Mouse (Mus musculus) erythroblast, embryonic 14.5 days (primary cell): ENCODE measurements around the gene Txnip. TPM values are rescaled to one million over a fixed set of nuclear protein-coding genes. Genes with fewer than 3 reads are reported as not detected.

Experiments
- H3K27me3 ChIP-seq: 2 replicates; pipeline ENCODE4 v1.6.1; 2012; ENCODE audit warnings: inconsistent platforms; ENCODE audit not compliant: control insufficient read depth
- H3K36me3 ChIP-seq: 2 replicates; pipeline ENCODE4 v1.6.1; 2012; ENCODE audit warnings: mild to moderate bottlenecking, inconsistent platforms; ENCODE audit not compliant: control insufficient read depth
- H3K4me1 ChIP-seq: 2 replicates; pipeline ENCODE4 v1.6.1; 2012; ENCODE audit warnings: inconsistent platforms; ENCODE audit not compliant: control insufficient read depth
- H3K4me3 ChIP-seq: replicated peaks from 2 replicates; pipeline ENCODE3; 2012; ENCODE audit warnings: moderate library complexity, mild to moderate bottlenecking, inconsistent platforms
- H3K9me3 ChIP-seq: 2 replicates; pipeline ENCODE4 v1.6.1; 2012; ENCODE audit warnings: low read length, inconsistent platforms, mixed read lengths; ENCODE audit not compliant: control insufficient read depth
- GATA1 ChIP-seq: IDR thresholded peaks from 2 replicates; pipeline ENCODE4 v1.6.1; 2012; ENCODE audit warnings: low read length, inconsistent platforms, mixed read lengths
- TAL1 ChIP-seq: IDR thresholded peaks from 3 replicates; pipeline ENCODE4 v1.6.1; 2012; ENCODE audit warnings: low read length, inconsistent platforms, mixed read lengths
- polyA plus RNA-seq: library from polyadenylated mRNA; stranded (reverse); fragments of >175 nt; gene quantifications from 2 replicates; pipeline ENCODE4 v1.2.3, GENCODE M21; 2012

Txnip gene
- polyA plus RNA-seq, 1 experiment, result 1.4 TPM

DNA sequence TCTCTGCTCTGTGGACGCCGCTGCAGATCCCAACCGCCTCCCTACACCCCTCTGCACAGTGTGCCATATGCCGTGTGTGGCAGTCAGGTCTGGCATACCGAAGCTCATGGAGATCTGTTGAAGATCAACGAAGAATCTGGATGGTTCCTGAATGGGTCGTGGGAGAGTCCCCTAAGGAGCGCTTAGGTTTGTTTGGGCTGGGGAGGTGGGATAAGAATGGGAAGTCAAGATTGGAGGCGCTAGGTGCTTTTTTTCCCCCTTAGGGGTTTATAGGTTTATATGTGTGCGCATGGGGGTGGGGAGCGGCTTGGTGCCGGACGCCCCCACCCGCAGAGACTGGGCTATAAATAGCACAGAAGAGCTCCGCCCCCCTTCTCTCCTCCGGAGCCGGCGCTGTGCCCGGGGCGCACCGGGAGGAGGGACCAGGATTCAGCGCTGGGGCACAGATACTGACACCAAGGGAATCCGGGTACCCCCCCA is 38.5 kb downstream of the Txnip start, which contains the start of gene Ankrd34a:
Gene Ankrd34a, plus strand, starts transcription at position 409 of the 480 bp plus-strand sequence.
- Histone ChIP-seq H3K36me3 (no peaks in the 10 kb centered on the region), H3K4me1 (peaks cover 40% of the 10 kb centered on the region), H3K9me3 (peaks cover 16% of the 10 kb centered on the region), H3K4me3 (peak within 1 kb of the TSS; percentile 29), H3K27me3 (peaks cover 67% of the 10 kb centered on the region)
- TF ChIP-seq TAL1 (no peak), GATA1 (no peak)

DNA sequence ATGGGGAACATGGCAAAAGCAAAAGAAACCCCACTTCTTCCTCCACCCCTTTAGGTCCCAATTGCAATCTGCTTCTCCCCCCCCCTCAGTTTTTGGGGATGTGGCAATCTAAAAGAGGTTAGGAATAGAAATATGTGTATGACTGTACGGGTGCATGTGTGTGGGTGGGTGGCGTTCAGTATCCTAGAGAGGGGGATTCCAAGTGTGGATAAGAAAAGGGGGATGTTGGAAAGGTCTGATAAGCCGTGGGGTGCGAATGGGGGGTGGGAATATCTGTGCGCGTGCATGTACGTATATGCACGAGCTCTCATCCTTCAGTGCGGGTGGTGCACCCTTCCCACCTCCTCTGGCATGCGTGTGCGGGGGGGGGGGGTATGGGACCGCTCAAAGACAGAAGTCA is 39.1 kb downstream of the Txnip start:
- H3K4me3 ChIP-seq, result no peak overlapping the region
- peaks cover 16% of the 10 kb centered on the region for H3K9me3 ChIP-seq
- TF ChIP-seq GATA1, result no peak
- no peak for TF ChIP-seq TAL1
- no peaks in the 10 kb centered on the region for H3K36me3 ChIP-seq
- H3K27me3 ChIP-seq, result peaks cover 72% of the 10 kb centered on the region
- H3K4me1 ChIP-seq, result peaks cover 40% of the 10 kb centered on the region

DNA sequence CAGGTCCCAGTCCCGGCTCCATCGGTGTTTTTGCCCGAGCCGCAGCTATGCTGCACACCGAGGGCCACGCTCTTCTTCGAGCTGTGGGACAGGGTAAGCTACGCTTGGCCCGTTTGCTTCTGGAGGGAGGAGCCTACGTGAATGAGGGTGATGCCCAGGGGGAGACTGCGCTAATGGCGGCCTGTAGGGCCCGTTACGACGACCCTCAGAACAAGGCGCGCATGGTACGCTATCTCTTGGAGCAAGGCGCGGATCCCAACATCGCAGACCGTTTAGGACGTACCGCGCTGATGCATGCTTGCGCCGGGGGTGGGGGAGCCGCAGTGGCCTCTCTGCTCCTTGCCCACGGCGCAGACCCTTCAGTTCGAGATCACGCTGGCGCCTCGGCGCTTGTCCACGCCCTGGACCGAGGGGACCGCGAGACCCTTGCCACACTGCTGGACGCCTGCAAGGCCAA is 39.7 kb downstream of the Txnip start:
- Histone ChIP-seq H3K27me3 (peaks cover 79% of the 10 kb centered on the region), H3K4me1 (peaks cover 35% of the 10 kb centered on the region)

DNA sequence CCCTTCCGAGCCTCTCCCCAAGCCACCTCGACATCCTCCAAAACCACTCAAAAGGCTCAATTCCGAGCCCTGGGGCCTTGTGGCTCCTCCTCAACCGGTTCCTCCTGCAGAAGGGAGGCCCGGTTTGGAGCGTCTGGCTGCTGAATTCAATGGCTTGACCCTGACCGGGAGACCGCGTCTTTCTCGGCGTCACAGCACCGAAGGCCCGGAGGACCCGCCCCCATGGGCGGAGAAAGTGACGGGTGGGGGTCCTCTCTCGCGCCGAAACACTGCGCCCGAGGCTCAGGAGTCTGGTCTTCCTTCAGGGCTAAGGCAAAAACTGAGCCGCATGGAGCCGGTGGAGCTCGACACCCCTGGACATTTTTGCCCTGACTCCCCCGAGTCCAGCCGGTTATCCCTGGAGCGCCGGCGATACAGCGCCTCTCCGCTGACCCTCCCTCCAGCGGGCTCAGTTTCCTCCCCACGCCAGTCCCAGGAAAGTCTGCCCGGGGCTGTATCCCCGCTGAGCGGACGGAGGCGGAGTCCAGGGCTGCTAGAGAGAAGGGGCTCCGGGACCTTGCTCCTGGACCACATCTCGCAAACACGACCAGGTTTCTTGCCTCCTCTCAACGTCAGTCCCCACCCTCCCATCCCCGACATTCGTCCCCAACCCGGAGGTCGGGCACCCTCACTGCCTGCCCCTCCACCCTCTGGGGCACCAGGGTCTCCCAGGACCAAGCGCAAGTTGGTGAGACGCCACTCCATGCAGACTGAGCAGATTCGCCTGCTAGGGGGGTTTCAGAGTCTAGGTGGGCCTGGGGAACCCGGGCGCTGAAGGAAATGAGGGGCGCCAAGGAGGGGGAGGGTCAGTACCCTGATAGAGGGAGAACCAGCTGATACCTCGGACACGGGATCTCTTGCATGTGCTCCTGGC is 40.7 kb downstream of the Txnip start:
- Histone ChIP-seq H3K9me3 (peaks cover 16% of the 10 kb centered on the region), H3K27me3 (peaks cover 88% of the 10 kb centered on the region), H3K4me1 (peaks cover 26% of the 10 kb centered on the region), H3K36me3 (no peaks in the 10 kb centered on the region), H3K4me3 (no peak overlapping the region)
- TF ChIP-seq GATA1, result no peak
- TF ChIP-seq TAL1, result no peak

More for the DNA sequence above, 39.7 kb downstream of the Txnip start:
- Histone ChIP-seq H3K4me3 (peak overlapping the region; percentile 29), H3K36me3 (no peaks in the 10 kb centered on the region), H3K9me3 (peaks cover 16% of the 10 kb centered on the region)
- TF ChIP-seq GATA1 (no peak), TAL1 (no peak)

DNA sequence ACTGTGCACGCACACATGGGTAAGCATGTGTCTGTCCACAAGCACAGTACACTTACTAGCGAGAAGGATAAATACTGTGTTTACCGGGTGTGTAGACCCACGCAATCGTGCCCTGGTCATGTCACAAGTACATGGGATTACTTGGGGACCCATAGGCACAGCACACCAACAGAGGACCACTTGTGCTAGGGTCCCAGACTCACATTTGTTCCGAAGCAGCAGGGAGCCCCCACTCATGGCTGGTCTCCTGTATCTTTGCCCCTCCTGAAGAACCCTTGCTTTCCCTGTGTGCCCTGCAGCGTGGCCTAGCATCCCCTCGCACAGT is 41.3 kb downstream of the Txnip start:
- Histone ChIP-seq H3K27me3 (peaks cover 93% of the 10 kb centered on the region), H3K4me3 (no peak overlapping the region), H3K4me1 (peaks cover 23% of the 10 kb centered on the region), H3K36me3 (no peaks in the 10 kb centered on the region), H3K9me3 (peaks cover 16% of the 10 kb centered on the region)
- no peak for TF ChIP-seq TAL1
- TF ChIP-seq GATA1, result no peak

DNA sequence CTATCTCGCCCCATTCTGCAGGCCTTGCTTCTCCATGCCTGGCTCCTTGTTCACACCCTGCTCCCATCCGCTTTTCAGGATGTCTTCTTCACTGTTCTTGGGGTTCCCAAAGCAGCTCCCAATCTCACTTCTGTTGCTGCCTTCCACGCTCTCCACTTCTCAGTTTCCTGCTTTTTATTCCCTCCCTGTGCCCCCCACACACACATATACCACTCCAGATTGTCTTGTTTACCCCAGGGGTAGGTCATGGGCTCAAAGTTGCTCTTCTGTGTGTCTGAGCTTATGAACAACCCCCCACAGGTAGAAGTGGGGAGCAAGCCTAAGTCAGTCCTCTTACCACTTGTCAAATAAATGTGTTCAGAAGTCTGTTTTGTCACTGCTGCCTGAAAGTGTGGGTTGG is 41.7 kb downstream of the Txnip start:
- Histone ChIP-seq H3K36me3 (no peaks in the 10 kb centered on the region), H3K9me3 (peaks cover 16% of the 10 kb centered on the region), H3K27me3 (peaks cover 93% of the 10 kb centered on the region), H3K4me3 (no peak overlapping the region), H3K4me1 (peaks cover 20% of the 10 kb centered on the region)
- no peak for TF ChIP-seq GATA1
- TF ChIP-seq TAL1, result no peak

DNA sequence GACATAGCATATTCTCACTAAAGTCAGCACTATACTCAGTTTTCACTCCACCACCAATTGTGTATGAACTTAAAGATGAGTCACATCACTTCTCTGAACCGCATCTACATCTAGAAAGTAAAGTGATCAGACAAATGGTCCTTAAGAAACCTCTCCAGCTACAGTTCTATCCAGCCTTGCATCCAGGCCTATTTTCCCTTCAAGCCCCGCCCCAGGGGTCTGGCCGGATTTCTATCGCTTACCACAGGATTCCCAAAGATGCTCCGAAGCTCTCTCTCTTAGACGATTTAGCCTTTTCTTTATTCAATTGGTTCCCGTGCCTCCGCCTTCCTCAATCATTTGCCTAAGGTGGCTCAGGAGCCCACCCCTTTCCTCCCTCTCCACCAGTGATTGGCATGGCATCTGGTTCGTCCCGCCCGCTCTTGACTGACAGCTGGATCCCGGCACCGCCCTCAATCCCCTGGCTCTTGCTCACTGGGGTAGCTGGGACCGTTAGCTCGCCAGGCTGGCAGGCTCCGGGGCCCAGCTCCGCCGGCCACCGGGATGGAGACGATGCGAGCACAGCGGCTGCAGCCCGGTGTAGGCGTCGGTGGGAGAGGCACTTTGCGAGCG is 43.0 kb downstream of the Txnip start, which contains the start of gene Lix1l:
Gene Lix1l, plus strand, starts transcription at position 511 of the 612 bp plus-strand sequence.
- Histone ChIP-seq H3K9me3 (peaks cover 12% of the 10 kb centered on the region), H3K27me3 (peaks cover 82% of the 10 kb centered on the region), H3K4me1 (peaks cover 20% of the 10 kb centered on the region), H3K36me3 (no peaks in the 10 kb centered on the region), H3K4me3 (peak within 1 kb of the TSS; percentile 60)
- TF ChIP-seq TAL1 (no peak), GATA1 (no peak)

DNA sequence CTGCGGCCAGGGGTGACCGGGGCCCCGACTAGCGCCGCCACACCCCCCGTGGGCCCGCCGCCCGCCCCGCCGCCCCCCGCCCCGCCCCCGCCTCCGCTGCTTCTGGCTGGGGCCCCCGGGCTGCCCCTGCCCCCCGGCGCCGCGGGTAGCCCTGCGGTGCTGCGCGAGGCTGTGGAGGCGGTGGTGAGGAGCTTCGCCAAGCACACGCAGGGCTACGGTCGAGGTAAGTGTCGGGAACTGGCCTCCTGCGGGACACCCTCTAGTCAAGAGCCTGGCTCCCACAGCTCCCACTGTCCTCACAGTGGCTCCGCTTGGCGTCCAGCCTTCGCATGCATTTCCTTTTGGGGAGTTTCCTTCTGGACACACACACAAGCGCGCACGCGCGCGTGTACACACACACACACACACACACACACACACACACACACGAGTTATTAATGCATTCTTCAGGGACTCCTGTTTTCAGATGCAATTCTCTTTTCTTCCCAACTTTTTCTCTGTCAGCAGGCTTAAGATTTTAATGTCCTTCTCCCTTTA is 43.6 kb downstream of the Txnip start:
- Histone ChIP-seq H3K4me3 (peak overlapping the region; percentile 60), H3K27me3 (peaks cover 76% of the 10 kb centered on the region), H3K9me3 (peaks cover 12% of the 10 kb centered on the region), H3K4me1 (peaks cover 20% of the 10 kb centered on the region), H3K36me3 (no peaks in the 10 kb centered on the region)
- no peak for TF ChIP-seq GATA1

DNA sequence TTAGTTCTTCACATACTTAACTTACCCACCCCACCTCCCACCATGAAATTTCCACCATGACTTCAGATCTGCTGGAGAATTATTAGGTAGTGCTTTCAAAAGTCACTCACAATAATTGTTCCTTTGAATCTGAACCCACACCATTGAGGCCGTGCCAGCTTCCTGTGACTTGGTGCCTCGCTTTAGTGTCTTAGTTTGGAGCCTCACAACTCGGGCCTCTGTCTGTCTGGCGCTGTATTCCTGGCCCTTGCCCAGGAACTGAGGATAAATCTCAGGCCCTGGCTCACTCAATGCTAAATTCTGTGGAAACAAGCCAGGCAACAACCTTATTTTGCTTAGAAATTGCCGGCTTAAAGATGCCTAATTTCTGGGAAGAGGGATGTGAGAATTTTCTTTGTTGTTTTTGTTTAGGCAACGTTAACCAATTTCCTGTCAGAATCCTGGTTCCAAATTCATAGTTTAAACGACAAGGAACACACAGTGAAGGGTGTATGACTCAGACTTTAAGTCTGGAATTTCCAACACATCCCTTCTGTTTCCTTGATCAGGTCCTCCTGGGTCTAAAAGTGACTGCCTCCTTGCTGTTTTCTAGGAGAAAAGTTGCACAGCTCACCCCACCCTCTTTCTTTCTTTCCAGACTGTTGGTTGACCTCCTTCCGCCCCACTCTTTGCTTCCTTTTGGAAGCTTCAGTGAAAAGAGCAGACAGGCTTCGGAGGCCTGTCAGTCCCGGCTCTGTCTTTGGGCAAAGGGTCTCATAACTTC is 44.4 kb downstream of the Txnip start:
- H3K9me3 ChIP-seq, result peaks cover 12% of the 10 kb centered on the region
- H3K27me3 ChIP-seq, result peaks cover 68% of the 10 kb centered on the region
- TF ChIP-seq TAL1 (no peak), GATA1 (no peak)
- peaks cover 17% of the 10 kb centered on the region for H3K4me1 ChIP-seq
- no peaks in the 10 kb centered on the region for H3K36me3 ChIP-seq
- no peak overlapping the region for H3K4me3 ChIP-seq
